Mouse (Mus musculus) neural tube, embryonic 14.5 days (tissue): ENCODE data around the gene Lin28a. TPM values are rescaled to one million over a fixed set of nuclear protein-coding genes. Genes with fewer than 3 reads are reported as not detected.

Experiments
- ATAC-seq: fragments of 200-750 bp; cut with Nextera tagmentation; 2 replicates; pipeline ENCODE4 v1.8.0; 2017; ENCODE audit warnings: low read depth, mild to moderate bottlenecking, moderate TSS enrichment, moderate library complexity
- H3K27ac ChIP-seq: fragments of 300-500 bp; sonication (generic); 2 replicates; pipeline ENCODE4 v1.5.1; 2014; ENCODE audit warnings: low read depth, mild to moderate bottlenecking, control low read depth, low read length, moderate library complexity, mixed read lengths
- H3K27me3 ChIP-seq: fragments of 300-500 bp; sonication (generic); 2 replicates; pipeline ENCODE4 v1.6.1; 2014; ENCODE audit warnings: low read length; ENCODE audit not compliant: control insufficient read depth, insufficient read depth
- H3K36me3 ChIP-seq: fragments of 300-500 bp; sonication (generic); 2 replicates; pipeline ENCODE4 v1.6.1; 2014; ENCODE audit warnings: low read length, mixed read lengths; ENCODE audit not compliant: control insufficient read depth, insufficient read depth
- H3K4me1 ChIP-seq: fragments of 300-500 bp; sonication (generic); 2 replicates; pipeline ENCODE4 v1.6.1; 2014; ENCODE audit warnings: low read length; ENCODE audit not compliant: control insufficient read depth, insufficient read depth
- H3K4me2 ChIP-seq: fragments of 300-500 bp; sonication (generic); 2 replicates; pipeline ENCODE4 v1.6.1; 2014; ENCODE audit warnings: mild to moderate bottlenecking, low read depth, low read length, control low read depth
- H3K4me3 ChIP-seq: fragments of 300-500 bp; sonication (generic); 2 replicates; pipeline ENCODE4 v1.5.1; 2014; ENCODE audit warnings: low read depth, low read length, control low read depth, mixed read lengths
- H3K9ac ChIP-seq: fragments of 300-500 bp; sonication (generic); replicated peaks from 2 replicates; pipeline ENCODE4 v1.6.1; 2014; ENCODE audit warnings: low read depth, mild to moderate bottlenecking, control low read depth, low read length, mixed read lengths
- H3K9me3 ChIP-seq: fragments of 300-500 bp; sonication (generic); 2 replicates; pipeline ENCODE4 v1.6.1; 2016; ENCODE audit warnings: low read length; ENCODE audit not compliant: control insufficient read depth
- WGBS: fragments of 180-500 bp; shearing (Covaris S2); extraction: QIAGEN DNeasy Blood & Tissue Kit; methylation state at CpG from one replicate; pipeline ENCODE4 v1.1.7; 2014; 5-methylcytosine and 5-hydroxymethylcytosine counted together
- polyA plus RNA-seq: library from polyadenylated mRNA; unstranded; fragments of >200 nt; fragmentation: Nextera tagmentation; extraction: Ambion mirVana; gene quantifications from 2 replicates; pipeline ENCODE4 v1.2.1, GENCODE M21; 2014

Gene Lin28a
- polyA plus RNA-seq, 1 experiment from 2014 or later = 0.09 TPM

DNA sequence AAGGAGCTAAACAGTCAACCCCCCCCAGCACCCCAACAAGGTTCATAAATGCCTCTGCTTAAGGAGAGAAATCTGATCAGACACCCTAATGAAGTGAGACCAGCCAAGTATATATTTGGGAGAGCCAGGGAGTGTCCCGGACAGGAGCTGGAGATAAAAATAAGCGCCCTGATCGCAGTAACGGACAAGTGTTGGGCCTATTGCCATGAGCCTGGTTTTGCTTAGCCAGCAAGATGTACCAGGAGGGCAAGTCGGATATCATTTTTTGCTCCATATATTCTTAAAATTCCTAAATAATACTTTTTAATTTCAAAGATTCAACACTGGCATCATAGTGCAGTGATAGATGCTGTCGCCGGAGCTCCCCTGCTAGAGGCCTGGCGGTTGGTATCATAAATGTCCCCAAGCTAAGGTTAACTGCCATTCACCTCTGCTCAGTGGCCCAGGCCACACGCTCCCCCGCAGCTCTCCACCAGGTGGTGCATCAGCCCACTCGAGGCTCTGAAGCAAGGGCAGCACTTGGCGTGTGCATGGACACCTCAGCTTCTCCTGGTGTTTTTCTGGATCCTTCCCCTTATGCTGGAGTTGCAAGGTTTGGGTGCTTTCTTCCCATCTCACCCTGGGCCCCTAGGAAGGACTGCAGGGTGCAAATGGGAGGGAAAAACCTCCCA, 5.6 kb downstream of the Lin28a start:
- Histone ChIP-seq H3K36me3 (no peaks in the 10 kb centered on the region), H3K9me3 (no peaks in the 10 kb centered on the region), H3K9ac (no peak overlapping the region), H3K4me2 (no peak overlapping the region), H3K27me3 (no peaks in the 10 kb centered on the region), H3K4me1 (peaks cover 9% of the 10 kb centered on the region; the same call in 1 of the 2 replicates), H3K27ac (no peak overlapping the region), H3K4me3 (no peak overlapping the region)
- ATAC-seq = no peak
- 43% methylated on average over 12 of the region's 12 CpGs for WGBS

- H3K27ac ChIP-seq = no peak overlapping the region
- H3K4me3 ChIP-seq = no peak overlapping the region
- H3K36me3 ChIP-seq = no peaks in the 10 kb centered on the region
- H3K9me3 ChIP-seq = no peaks in the 10 kb centered on the region
- no peak for ATAC-seq
- 9% methylated on average over 16 of the region's 16 CpGs for WGBS
- no peaks in the 10 kb centered on the region for H3K27me3 ChIP-seq
- no peak overlapping the region for H3K9ac ChIP-seq
- H3K4me2 ChIP-seq = no peak overlapping the region
- 0 out of 2 replicates have a peak, but pooled peaks cover 3% of the 10 kb centered on the region for H3K4me1 ChIP-seq
Observed at GRCm38 (mm10) chr4:134011450-134012414, 6.9 kb downstream of the Lin28a start.

DNA sequence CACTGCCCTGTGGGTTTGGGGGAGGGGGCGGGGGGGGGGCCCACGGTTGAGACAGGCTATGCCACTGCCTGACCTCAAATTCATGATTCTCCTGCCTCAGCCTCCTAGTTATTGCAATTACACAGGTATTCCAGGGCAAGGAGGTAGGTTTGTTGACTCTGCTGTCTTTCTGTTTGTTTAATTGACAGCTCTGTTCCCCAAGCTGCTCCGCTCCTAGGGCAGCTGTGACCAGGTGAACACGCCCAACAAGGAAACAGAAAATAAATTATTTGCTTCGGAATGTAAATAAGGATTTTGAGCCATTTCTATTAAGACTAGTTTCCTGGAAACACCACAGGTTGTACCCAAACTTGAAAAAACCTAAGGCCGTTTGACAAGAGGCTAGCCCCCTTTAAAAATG, 8.9 kb downstream of the Lin28a start:
- WGBS = 76% methylated on average over 6 of the region's 6 CpGs
- Histone ChIP-seq H3K36me3 (no peaks in the 10 kb centered on the region), H3K9me3 (no peaks in the 10 kb centered on the region), H3K4me1 (no peaks in the 10 kb centered on the region), H3K27ac (no peak overlapping the region), H3K27me3 (no peaks in the 10 kb centered on the region), H3K9ac (no peak overlapping the region), H3K4me3 (no peak overlapping the region), H3K4me2 (no peak overlapping the region)
- ATAC-seq = no peak

DNA sequence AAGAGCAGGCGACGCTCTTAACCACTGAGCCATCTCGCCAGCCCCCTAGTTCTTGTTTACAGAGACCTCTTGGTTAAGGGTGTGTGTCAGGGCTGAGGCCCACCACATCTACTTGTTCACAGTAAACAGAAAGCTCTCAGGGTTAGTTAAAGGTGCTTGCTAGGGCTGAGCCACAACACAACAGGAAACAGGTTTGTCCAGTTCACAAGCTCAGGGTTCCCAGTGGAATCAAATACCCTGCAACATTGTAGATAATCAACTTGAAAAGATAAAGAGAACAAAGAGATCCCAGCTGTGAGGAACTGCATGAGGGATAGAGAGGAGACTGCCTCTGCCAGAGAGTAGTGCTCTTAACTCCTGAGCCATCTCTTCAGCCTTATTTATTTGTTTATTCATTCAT, 11.8 kb downstream of the Lin28a start:
- Histone ChIP-seq H3K27ac (no peak overlapping the region), H3K4me1 (no peaks in the 10 kb centered on the region), H3K4me3 (no peak overlapping the region), H3K4me2 (no peak overlapping the region), H3K36me3 (no peaks in the 10 kb centered on the region), H3K27me3 (no peaks in the 10 kb centered on the region), H3K9ac (no peak overlapping the region), H3K9me3 (no peaks in the 10 kb centered on the region)
- ATAC-seq = no peak
- 88% methylated on average over 3 of the region's 3 CpGs for WGBS

GRCm38 (mm10) chr4:134005581-134006358, 12.9 kb downstream of the Lin28a start:
- no peak for ATAC-seq
- no peak overlapping the region for H3K4me2 ChIP-seq
- H3K4me3 ChIP-seq = no peak overlapping the region
- no peak overlapping the region for H3K27ac ChIP-seq
- 91% methylated on average over 12 of the region's 12 CpGs for WGBS
- H3K9me3 ChIP-seq = no peaks in the 10 kb centered on the region
- H3K9ac ChIP-seq = no peak overlapping the region
- H3K4me1 ChIP-seq = no peaks in the 10 kb centered on the region
- no peaks in the 10 kb centered on the region for H3K36me3 ChIP-seq
- H3K27me3 ChIP-seq = no peaks in the 10 kb centered on the region

DNA sequence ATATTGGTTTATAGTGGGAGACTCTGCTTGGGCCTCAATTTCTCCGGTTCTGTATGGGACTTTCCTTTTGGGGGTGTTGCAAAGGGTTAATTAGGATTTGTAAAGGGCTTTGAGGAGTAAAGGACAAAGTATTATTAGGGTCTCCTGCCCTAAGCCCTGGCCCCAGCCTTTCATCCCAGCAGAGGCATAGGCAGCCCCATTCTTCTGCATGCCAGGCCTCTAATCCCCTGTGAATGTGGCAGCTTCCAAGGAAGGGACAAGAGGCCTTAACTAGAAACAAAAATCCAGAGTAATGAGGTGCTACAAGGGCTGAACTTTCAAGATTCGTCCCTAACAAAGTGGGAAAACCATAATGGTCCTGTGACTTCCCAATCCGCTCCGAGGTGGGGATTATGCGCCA, 15.7 kb downstream of the Lin28a start:
- Histone ChIP-seq H3K4me2 (no peak overlapping the region), H3K9me3 (no peaks in the 10 kb centered on the region), H3K9ac (no peak overlapping the region), H3K4me3 (no peak overlapping the region), H3K27me3 (no peaks in the 10 kb centered on the region), H3K4me1 (peaks cover 8% of the 10 kb centered on the region), H3K36me3 (no peaks in the 10 kb centered on the region), H3K27ac (no peak overlapping the region)
- WGBS = 57% methylated on average over 5 of the region's 5 CpGs
- no peak for ATAC-seq

DNA sequence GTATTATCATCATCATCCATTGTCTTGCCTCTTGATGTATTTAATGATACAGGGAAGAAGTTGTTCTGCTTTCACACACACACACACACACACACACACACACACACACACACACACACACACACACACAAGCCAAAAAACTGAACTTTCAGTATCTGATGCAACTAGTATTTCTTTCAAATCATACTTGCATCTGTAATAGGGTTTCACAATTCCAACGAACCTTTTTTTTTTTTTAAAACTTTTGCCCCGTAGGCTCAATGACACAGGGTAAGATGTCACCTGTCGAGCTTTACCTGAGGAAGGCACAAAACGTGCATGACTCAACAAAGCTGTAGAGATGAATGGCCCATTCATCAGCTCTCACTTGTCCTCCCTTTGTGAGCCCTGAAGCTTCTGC, 16.4 kb downstream of the Lin28a start:
- WGBS = 62% methylated on average over 4 of the region's 4 CpGs
- no peak overlapping the region for H3K4me3 ChIP-seq
- H3K36me3 ChIP-seq = no peaks in the 10 kb centered on the region
- H3K27ac ChIP-seq = no peak overlapping the region
- no peak overlapping the region for H3K4me2 ChIP-seq
- no peak overlapping the region for H3K9ac ChIP-seq
- H3K9me3 ChIP-seq = no peaks in the 10 kb centered on the region
- peaks cover 8% of the 10 kb centered on the region for H3K4me1 ChIP-seq
- no peak for ATAC-seq
- no peaks in the 10 kb centered on the region for H3K27me3 ChIP-seq

GRCm38 (mm10) chr4:134001710-134002109, 16.9 kb downstream of the Lin28a start:
- Histone ChIP-seq H3K4me1 (peaks cover 8% of the 10 kb centered on the region), H3K9ac (no peak overlapping the region), H3K4me3 (no peak overlapping the region), H3K27ac (no peak overlapping the region), H3K4me2 (no peak overlapping the region), H3K36me3 (no peaks in the 10 kb centered on the region), H3K9me3 (no peaks in the 10 kb centered on the region), H3K27me3 (no peaks in the 10 kb centered on the region)
- no peak for ATAC-seq
- WGBS = 40% methylated on average over 10 of the region's 10 CpGs
